Mouse (Mus musculus) heart, adult 2 months (tissue): Measurements from ENCODE around the gene Nudt3.

Experiments
- CTCF ChIP-seq: fragments of 200-600 bp; IDR thresholded peaks from 2 replicates; pipeline ENCODE4 v1.8.1; 2022; ENCODE audit warnings: antibody characterized with exemption, mild to moderate bottlenecking, moderate library complexity
- EP300 ChIP-seq: fragments of 200-500 bp; IDR thresholded peaks from 2 replicates; pipeline ENCODE4 v1.6.1; 2011; ENCODE audit warnings: low read depth, low read length, control low read depth; ENCODE audit not compliant: insufficient read depth

GRCm38 (mm10) chr17:27657123-27657522, 33.8 kb upstream of the Nudt3 start:
- TF ChIP-seq EP300 (no peak), CTCF (no peak)
